Mouse (Mus musculus): Measurements from ENCODE around the gene Elmo1.

Elmo1 gene

GRCm38 (mm10) chr13:20151302-20151978 is 61.0 kb downstream of the Elmo1 start:
- no peak for DNase-seq (ENCODE audit: low read depth, low spot score)

DNA sequence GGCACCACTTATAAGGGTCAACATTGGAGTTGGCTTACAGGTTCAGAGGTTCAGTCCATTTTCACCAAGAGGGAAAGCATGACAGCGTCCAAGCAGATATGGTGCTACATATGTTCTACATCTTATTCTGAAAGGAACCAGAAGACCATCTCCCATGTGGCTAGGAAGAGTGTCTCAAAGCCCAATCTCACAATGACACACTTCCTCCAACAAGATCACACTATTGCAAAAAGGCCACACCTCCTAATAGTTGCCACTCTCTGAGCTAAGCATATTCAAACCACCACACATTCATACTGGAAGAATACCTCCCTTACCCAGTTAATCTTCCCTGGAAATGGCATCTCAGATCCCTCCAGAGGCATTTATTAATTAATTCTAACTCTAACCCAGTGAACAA is 66.7 kb downstream of the Elmo1 start:
- DNase-seq (ENCODE audit: low read depth, low spot score): no peak

- DNase-seq (ENCODE audit: low read depth, low spot score): no peak
Observed at GRCm38 (mm10) chr13:20157529-20157928, 67.1 kb downstream of the Elmo1 start.

DNA sequence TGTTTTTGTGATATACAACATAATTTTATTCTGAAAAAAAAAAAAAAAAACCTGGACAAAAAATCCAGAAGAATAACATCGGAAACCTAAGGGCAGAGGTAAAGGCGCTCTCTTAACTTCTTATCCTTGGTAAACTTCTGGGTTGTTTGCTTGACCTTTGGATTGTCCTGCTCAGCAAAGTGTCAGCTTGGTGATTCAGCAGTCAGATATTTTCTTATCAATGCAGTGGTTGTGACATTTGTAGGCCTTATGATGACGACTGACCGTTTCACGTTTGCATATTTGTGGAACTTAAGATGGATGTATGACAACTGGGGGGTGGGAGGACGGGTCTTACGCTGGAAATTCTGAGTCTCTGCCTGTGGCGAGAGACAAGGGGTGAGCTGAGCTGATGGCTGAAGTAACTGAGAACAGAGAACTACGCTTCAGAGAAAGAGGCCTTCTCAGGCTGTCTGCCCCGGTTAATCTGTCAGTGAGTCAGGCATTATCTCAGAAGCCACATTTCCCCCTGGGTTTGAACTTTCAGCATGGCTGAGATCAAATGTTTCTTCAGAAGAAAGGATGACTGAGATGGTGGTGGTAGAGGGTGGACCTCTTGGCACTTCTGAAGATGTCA is 73.1 kb downstream of the Elmo1 start:
- peak; percentile 19 for DNase-seq (ENCODE audit: low read depth, low spot score)

GRCm38 (mm10) chr13:20164837-20165236 is 74.4 kb downstream of the Elmo1 start:
- no peak for DNase-seq (ENCODE audit: low read depth, low spot score)

GRCm38 (mm10) chr13:20173987-20174654 is 83.7 kb downstream of the Elmo1 start:
- DNase-seq (ENCODE audit: low read depth, low spot score): peak; percentile 24

GRCm38 (mm10) chr13:20174655-20175280 is 84.4 kb downstream of the Elmo1 start:
- DNase-seq (ENCODE audit: low read depth, low spot score): no peak

DNA sequence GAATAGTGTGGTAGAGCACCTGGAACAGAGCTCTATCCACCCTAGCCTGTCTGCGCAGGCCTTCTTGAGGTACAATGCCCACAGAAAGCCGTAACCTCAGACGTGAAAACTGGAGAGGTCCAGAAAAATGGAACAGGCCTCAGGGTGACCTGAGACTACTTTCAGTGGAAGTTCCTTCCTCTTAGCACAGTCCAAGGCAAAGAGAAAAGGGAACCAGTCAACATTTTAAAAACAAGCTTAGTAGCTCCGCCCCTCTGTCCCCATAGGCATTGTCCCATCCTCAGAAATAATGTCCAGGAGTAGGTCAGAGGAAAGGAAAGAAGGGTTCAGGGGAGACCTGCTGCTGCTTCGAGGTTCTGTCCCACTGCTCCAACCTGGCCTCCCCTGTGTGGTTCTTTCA is 90.3 kb downstream of the Elmo1 start:
- no peak for DNase-seq (ENCODE audit: low read depth, low spot score)

DNA sequence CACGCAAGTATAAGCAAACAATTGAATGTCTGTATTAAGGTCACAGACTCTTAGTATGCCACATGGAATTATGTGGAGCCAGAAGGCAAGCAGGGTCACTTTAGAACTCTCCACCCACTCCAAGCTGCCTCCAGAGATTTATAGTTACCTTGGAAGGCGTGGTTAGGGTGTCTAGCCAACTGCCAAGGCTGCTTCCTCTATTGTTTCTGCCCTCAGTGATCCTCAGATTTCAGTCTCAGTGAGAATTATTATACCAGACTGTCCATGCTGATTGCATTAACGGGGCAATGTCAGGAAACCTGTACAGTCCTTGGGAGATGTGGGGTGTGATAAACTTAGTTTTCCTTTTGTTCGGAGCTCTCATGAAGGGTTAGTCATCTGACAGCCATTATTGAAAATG is 90.9 kb downstream of the Elmo1 start:
- no peak for DNase-seq (ENCODE audit: low read depth, low spot score)

DNA sequence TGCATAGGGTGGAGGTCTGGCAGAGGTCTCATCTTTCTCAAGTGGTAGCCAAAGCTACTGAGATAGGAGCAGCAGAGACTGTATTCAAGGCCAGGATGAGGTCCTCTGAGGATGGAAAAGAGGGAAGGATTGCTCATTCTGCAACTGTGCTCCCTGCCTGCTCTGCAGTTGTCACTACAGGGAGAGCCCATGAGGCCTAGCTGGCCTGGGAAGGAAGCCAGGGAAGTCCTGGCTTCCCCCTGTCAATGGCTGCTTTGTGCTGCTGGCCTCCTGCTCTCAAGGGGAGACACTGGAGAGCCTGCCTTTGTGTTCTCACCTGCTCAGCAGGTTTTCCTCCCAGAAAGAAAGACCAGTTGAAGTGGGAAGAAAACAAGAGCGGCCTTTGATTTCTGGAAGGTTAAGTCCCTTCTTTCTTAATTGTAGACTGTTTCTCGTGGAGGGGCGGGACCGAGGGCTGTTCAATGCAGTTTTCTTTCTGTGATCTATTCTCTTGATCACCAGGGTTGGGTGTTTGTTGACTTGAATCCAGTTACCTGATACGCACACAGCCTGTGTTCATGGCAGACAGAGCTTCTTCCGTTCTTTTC is 91.9 kb downstream of the Elmo1 start:
- DNase-seq (ENCODE audit: low read depth, low spot score): no peak

GRCm38 (mm10) chr13:20183512-20184238 is 93.3 kb downstream of the Elmo1 start:
- DNase-seq (ENCODE audit: low read depth, low spot score): peak; percentile 82

GRCm38 (mm10) chr13:20184239-20185033 is 94.0 kb downstream of the Elmo1 start:
- DNase-seq (ENCODE audit: low read depth, low spot score): peak; percentile 75

- DNase-seq (ENCODE audit: low read depth, low spot score): peak; percentile 92
Observed at GRCm38 (mm10) chr13:20185034-20185846, 94.8 kb downstream of the Elmo1 start.

DNA sequence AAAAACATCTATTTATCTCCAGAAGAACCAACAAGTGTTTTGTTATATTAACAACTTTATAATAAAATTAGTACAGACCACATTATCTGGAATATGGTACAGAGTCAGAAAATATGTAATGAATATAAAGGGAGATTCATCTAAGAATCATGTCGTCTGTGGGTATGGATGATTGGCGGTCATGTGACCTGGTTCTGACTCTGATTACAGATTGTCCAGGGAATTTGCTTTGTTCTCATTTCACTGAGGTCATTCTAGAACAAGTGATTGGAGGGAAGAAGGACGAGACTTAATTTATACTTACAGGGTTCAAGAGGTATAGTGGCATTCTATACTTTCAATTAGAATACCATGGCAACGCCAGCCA is 95.4 kb downstream of the Elmo1 start:
- no peak for DNase-seq (ENCODE audit: low read depth, low spot score)

GRCm38 (mm10) chr13:20187647-20188046 is 97.3 kb downstream of the Elmo1 start:
- no peak for DNase-seq (ENCODE audit: low read depth, low spot score)

DNA sequence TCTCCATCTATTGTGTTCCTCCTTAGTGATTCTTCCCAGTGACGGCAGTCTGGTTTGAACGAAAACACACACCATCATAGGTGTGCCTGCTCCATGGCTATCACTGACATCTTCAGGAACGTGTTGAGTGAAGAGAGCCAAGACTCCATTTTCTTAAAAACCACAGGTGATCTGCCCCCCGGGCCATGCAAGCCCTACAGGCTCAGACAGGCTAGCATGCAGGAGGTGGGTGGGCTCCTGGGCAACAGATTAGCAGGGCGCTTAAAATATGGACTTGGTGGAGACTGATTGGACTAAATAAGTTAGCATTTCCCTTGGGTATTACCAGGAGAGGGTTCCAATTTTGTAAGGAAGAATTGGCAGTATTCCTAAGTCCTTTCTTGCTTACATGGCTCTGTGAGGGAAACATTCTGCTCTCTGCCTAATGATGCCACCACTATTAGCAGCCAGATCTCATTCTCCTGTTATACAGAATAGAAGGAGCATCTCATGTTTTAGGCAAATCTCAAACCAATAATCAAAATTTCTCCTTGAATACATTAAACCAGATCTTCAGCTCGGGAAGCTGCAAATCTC is 101.7 kb downstream of the Elmo1 start:
- DNase-seq (ENCODE audit: low read depth, low spot score): no peak

GRCm38 (mm10) chr13:20200582-20200981 is 110.2 kb downstream of the Elmo1 start:
- no peak for DNase-seq (ENCODE audit: low read depth, low spot score)

GRCm38 (mm10) chr13:20202617-20203016 is 112.2 kb downstream of the Elmo1 start:
- no peak for DNase-seq (ENCODE audit: low read depth, low spot score)

DNA sequence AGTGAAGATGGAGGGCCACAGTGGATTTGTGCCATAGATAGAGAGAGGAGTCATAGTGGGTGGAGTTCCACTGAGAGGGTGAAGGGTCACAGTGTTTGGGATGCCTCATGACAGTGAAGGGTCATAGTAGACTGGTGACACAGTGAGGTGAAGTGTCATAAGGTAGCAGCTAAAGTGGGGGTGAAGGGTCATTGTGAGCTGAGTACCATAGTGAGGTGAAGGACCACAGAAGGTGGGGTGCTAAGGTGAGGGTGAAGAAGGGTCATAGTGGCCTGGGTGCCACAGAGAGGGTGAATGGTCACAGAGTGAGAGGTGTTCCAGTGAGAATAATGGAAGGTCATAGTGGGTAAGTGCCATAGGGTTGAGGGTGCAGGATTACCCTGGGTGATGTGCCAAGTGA is 113.8 kb downstream of the Elmo1 start:
- no peak for DNase-seq (ENCODE audit: low read depth, low spot score)
